Mouse (Mus musculus) lung, embryonic 14.5 days (tissue): ENCODE results near the gene Cntnap5a. TPM values are rescaled to one million over a fixed set of nuclear protein-coding genes. Genes with fewer than 3 reads are reported as not detected.

ENCODE experiments used
- ATAC-seq: fragments of 200-750 bp; cut with Nextera tagmentation; 2 replicates; pipeline ENCODE4 v1.8.0; 2017; ENCODE audit warnings: mild to moderate bottlenecking, moderate TSS enrichment, moderate library complexity; ENCODE audit not compliant: insufficient read depth
- DNase-seq: peaks from one replicate; pipeline ENCODE4 v3.0.0-alpha.2; 2015
- H3K27ac ChIP-seq: fragments of 300-500 bp; sonication (generic); 2 replicates; pipeline ENCODE4 v1.5.1; 2014; ENCODE audit warnings: low read depth, mild to moderate bottlenecking, moderate library complexity
- H3K27me3 ChIP-seq: fragments of 300-500 bp; sonication (generic); 2 replicates; pipeline ENCODE4 v1.6.1; 2014; ENCODE audit warnings: low read length, control low read depth; ENCODE audit not compliant: insufficient read depth
- H3K36me3 ChIP-seq: fragments of 300-500 bp; sonication (generic); 2 replicates; pipeline ENCODE4 v1.6.1; 2014; ENCODE audit warnings: control low read depth; ENCODE audit not compliant: insufficient read depth
- H3K4me1 ChIP-seq: fragments of 300-500 bp; sonication (generic); 2 replicates; pipeline ENCODE4 v1.6.1; 2014; ENCODE audit warnings: antibody characterized with exemption, control low read depth; ENCODE audit not compliant: insufficient read depth
- H3K4me2 ChIP-seq: fragments of 300-500 bp; sonication (generic); 2 replicates; pipeline ENCODE4 v1.6.1; 2014; ENCODE audit warnings: mild to moderate bottlenecking
- H3K4me3 ChIP-seq: fragments of 300-500 bp; sonication (generic); 2 replicates; pipeline ENCODE4 v1.5.1; 2014; ENCODE audit warnings: low read depth, low read length
- H3K9ac ChIP-seq: fragments of 300-500 bp; sonication (generic); 2 replicates; pipeline ENCODE4 v1.6.1; 2014
- H3K9me3 ChIP-seq: fragments of 300-500 bp; sonication (generic); 2 replicates; pipeline ENCODE4 v1.6.1; 2016; ENCODE audit warnings: low read depth, low read length, control low read depth
- CTCF ChIP-seq: IDR thresholded peaks from 2 replicates; pipeline ENCODE4 v1.5.1; 2016; ENCODE audit warnings: antibody characterized with exemption, low read depth
- WGBS: fragments of 180-500 bp; shearing (Covaris S2); extraction: QIAGEN DNeasy Blood & Tissue Kit; methylation state at CpG from one replicate; pipeline ENCODE4 v1.1.7; 2014; 5-methylcytosine and 5-hydroxymethylcytosine counted together
- polyA plus RNA-seq: library from polyadenylated mRNA; unstranded; fragments of >200 nt; fragmentation: Nextera tagmentation; extraction: Ambion mirVana; gene quantifications from 2 replicates; pipeline ENCODE4 v1.2.1, GENCODE M21; 2014

The Cntnap5a gene
- polyA plus RNA-seq, 1 experiment from 2014 or later = not detected

DNA sequence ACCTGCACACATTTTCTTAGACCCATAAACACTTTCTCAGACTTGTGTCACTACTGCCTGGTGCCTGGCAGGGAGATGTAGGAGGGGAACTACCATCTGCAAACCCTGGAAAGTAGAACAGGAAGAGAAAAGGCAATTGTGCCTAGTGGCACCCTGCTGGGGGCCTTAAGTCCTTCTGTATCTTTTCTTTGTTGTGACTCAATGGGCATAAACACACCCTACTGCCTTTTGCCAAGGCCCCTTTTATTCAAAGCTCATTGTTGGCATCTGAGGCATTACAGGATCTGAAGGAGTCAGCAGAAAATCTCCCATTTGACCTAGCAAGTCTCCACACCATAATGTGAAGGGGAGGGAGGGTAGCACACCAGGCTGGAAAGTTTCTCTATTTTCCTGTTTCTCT is 682.2 kb downstream of the Cntnap5a start:
- DNase-seq = no peak
- Histone ChIP-seq H3K4me2 (no peak overlapping the region), H3K4me1 (no peaks in the 10 kb centered on the region), H3K4me3 (no peak overlapping the region), H3K27me3 (no peaks in the 10 kb centered on the region), H3K36me3 (no peaks in the 10 kb centered on the region), H3K9ac (no peak overlapping the region), H3K9me3 (no peaks in the 10 kb centered on the region), H3K27ac (no peak overlapping the region)
- no peak for ATAC-seq
- no peak for TF ChIP-seq CTCF

GRCm38 (mm10) chr1:116367572-116367971 is 683.0 kb downstream of the Cntnap5a start:
- WGBS = 71% methylated on average over 7 of the region's 7 CpGs
- no peak overlapping the region for H3K9ac ChIP-seq
- no peaks in the 10 kb centered on the region for H3K27me3 ChIP-seq
- DNase-seq (no peak), ATAC-seq (no peak)
- H3K4me1 ChIP-seq = no peaks in the 10 kb centered on the region
- no peak overlapping the region for H3K4me3 ChIP-seq
- H3K36me3 ChIP-seq = no peaks in the 10 kb centered on the region
- no peak overlapping the region for H3K4me2 ChIP-seq
- TF ChIP-seq CTCF = no peak
- H3K27ac ChIP-seq = no peak overlapping the region
- H3K9me3 ChIP-seq = no peaks in the 10 kb centered on the region

DNA sequence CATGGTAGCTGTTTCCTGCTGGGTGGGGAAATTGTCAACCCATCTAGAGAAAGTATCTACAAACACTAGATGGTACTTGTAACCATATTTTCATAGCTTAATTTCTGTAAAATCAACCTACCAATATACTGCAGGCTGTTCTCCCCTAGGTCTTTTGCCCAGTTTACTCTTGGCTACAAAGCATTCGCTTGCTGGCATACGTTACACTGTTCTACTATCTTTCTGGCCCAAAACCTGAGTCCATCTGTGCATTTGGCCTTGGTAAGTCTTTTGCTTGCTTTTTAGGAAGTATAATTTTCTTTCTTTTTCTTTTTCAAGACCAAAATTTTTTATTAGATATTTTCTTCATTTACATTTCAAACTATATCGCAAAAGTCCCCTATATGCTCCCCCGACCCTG is 686.3 kb downstream of the Cntnap5a start:
- H3K9ac ChIP-seq = no peak overlapping the region
- H3K4me1 ChIP-seq = no peaks in the 10 kb centered on the region
- 94% methylated on average over 4 of the region's 4 CpGs for WGBS
- H3K4me3 ChIP-seq = no peak overlapping the region
- H3K36me3 ChIP-seq = no peaks in the 10 kb centered on the region
- no peaks in the 10 kb centered on the region for H3K27me3 ChIP-seq
- H3K9me3 ChIP-seq = no peaks in the 10 kb centered on the region
- no peak for DNase-seq
- no peak for ATAC-seq
- H3K27ac ChIP-seq = no peak overlapping the region
- TF ChIP-seq CTCF = no peak
- no peak overlapping the region for H3K4me2 ChIP-seq

- Histone ChIP-seq H3K4me3 (no peak overlapping the region), H3K36me3 (no peaks in the 10 kb centered on the region), H3K27ac (no peak overlapping the region), H3K4me1 (no peaks in the 10 kb centered on the region), H3K27me3 (no peaks in the 10 kb centered on the region), H3K9ac (no peak overlapping the region), H3K9me3 (no peaks in the 10 kb centered on the region), H3K4me2 (no peak overlapping the region)
- 63% methylated on average over 1 of the region's 1 CpGs for WGBS
- ATAC-seq (no peak), DNase-seq (no peak)
- no peak for TF ChIP-seq CTCF
These were observed 689.0 kb downstream of the Cntnap5a start for GRCm38 (mm10) chr1:116373551-116373950.

DNA sequence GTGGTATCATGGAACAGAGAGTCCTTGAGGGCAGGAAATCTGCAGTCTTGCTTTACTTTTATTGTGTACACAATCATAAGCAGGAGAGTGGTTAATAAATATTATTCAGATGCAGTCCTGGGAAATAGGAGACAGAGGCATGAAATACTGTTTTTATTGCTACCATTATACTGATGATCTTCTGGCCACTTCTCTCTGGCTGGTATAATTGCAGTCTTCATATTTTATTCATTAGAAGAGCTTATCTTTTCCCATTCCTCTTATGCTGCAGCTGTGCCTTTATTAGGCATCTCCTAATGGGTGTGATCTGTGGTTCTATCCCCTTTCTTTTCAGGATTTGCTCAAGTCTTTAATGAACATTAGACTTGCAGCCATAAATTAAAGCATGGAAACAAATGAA is 707.8 kb downstream of the Cntnap5a start:
- no peaks in the 10 kb centered on the region for H3K27me3 ChIP-seq
- DNase-seq (no peak), ATAC-seq (no peak)
- H3K27ac ChIP-seq = no peak overlapping the region
- no peaks in the 10 kb centered on the region for H3K9me3 ChIP-seq
- no peak overlapping the region for H3K4me2 ChIP-seq
- no peak overlapping the region for H3K4me3 ChIP-seq
- no peaks in the 10 kb centered on the region for H3K36me3 ChIP-seq
- H3K9ac ChIP-seq = no peak overlapping the region
- no peaks in the 10 kb centered on the region for H3K4me1 ChIP-seq
- TF ChIP-seq CTCF = no peak

GRCm38 (mm10) chr1:116401996-116402656 is 717.6 kb downstream of the Cntnap5a start:
- TF ChIP-seq CTCF = no peak
- Histone ChIP-seq H3K9ac (no peak overlapping the region), H3K27me3 (no peaks in the 10 kb centered on the region), H3K4me2 (no peak overlapping the region), H3K4me3 (no peak overlapping the region), H3K36me3 (no peaks in the 10 kb centered on the region), H3K27ac (no peak overlapping the region), H3K4me1 (no peaks in the 10 kb centered on the region), H3K9me3 (no peaks in the 10 kb centered on the region)
- ATAC-seq (no peak), DNase-seq (no peak)
- WGBS = 59% methylated on average over 1 of the region's 1 CpGs

DNA sequence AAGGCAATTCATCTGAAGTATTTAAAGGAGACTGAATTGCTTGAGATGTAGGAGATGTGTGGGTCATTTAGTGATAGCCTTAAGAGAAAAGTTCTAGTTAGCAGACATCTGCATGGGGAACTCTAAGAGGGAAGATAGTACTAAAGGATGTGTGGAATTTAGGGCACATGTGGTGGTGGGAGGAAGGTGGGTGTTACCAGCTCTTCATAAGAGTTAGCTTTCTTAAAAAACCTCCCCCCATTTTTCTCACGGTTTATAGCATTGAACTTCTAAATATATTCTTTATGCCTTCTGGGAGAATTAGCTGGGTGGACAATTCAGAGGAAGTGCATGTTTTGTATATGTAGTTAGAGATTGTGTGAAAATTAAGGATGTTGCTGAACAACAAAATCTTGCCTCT is 725.3 kb downstream of the Cntnap5a start:
- Histone ChIP-seq H3K4me2 (no peak overlapping the region), H3K27me3 (no peaks in the 10 kb centered on the region), H3K4me3 (no peak overlapping the region), H3K4me1 (no peaks in the 10 kb centered on the region), H3K36me3 (no peaks in the 10 kb centered on the region), H3K9me3 (no peaks in the 10 kb centered on the region), H3K27ac (no peak overlapping the region), H3K9ac (no peak overlapping the region)
- no peak for TF ChIP-seq CTCF
- no peak for ATAC-seq
- 75% methylated on average over 1 of the region's 1 CpGs for WGBS
- no peak for DNase-seq

DNA sequence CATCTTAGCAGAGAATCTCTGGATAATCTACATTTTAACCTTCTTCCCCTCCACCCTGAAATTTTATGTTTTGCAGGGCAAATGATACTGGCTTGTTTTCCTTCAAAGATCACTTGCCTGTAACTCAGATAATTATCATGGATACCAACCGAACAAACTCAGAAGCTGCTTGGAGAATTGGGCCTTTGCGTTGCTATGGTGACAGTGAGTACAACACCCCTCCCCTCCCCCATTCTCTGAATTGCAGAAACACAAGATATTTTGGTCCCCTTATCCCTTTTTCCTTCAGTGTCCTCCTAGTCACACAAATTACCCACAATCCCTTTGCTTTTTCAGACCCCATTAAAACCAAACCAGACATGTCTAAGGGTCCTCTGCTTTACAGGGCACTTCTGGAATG is 743.8 kb downstream of the Cntnap5a start:
- WGBS = 57% methylated on average over 2 of the region's 2 CpGs
- ATAC-seq = no peak
- no peaks in the 10 kb centered on the region for H3K4me1 ChIP-seq
- no peak overlapping the region for H3K4me2 ChIP-seq
- TF ChIP-seq CTCF = no peak
- H3K27me3 ChIP-seq = no peaks in the 10 kb centered on the region
- H3K9me3 ChIP-seq = no peaks in the 10 kb centered on the region
- DNase-seq = no peak
- H3K27ac ChIP-seq = no peak overlapping the region
- no peak overlapping the region for H3K9ac ChIP-seq
- no peaks in the 10 kb centered on the region for H3K36me3 ChIP-seq
- no peak overlapping the region for H3K4me3 ChIP-seq
